Comparison of ENCODE assay signal across 8 mouse cellular contexts in the genomic region with DNA sequence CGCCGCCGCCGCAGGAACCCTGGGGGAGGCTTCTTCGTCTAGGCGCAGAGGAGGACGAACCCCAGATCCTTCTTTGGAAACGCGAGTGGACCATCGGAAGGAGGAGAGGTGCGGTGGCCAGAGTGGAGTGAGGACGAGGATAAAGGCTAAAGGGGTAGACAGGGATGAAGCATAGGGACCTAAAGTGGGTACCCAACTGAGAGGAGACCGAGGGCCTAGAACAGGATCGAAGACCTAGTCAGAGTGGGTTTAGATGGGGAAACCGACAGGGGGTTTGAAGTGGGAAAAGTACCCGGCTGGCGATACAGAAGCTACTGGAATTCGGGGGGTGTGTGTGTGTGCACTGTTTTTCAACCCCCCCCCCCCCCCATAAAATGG. TPM values are rescaled to one million over a fixed set of nuclear protein-coding genes. Genes with fewer than 3 reads are reported as not detected.
DNase-seq lines count a peak whose midpoint lies in the region; ATAC-seq and TF ChIP-seq lines count a peak whose summit lies in the region.

No protein-coding gene starts in this region.

- H3K9me3 ChIP-seq in kidney, postnatal 0 days (replicated peaks; ENCODE audit: low read length), result no peaks in the 10 kb centered on the region; the same call in 1 of the 2 replicates
- H3K9me3 ChIP-seq in embryonic facial prominence, embryonic 10.5 days, result 0 out of 2 replicates have a peak, but pooled peaks cover 4% of the 10 kb centered on the region
- H3K9me3 ChIP-seq in hindbrain, embryonic 16.5 days (ENCODE audit: control insufficient read depth, low read length), result no peaks in the 10 kb centered on the region
- peaks cover 4% of the 10 kb centered on the region; the same call in 1 of the 2 replicates for H3K9me3 ChIP-seq in midbrain, embryonic 14.5 days (ENCODE audit: control insufficient read depth, low read length)

- H3K36me3 ChIP-seq in kidney, postnatal 0 days (ENCODE audit: insufficient read depth, low read length), result no peaks in the 10 kb centered on the region; the same call in 1 of the 2 replicates
- H3K36me3 ChIP-seq in embryonic facial prominence, embryonic 10.5 days (replicated peaks), result peaks cover 27% of the 10 kb centered on the region
- H3K36me3 ChIP-seq in hindbrain, embryonic 16.5 days (ENCODE audit: control insufficient read depth, insufficient read depth, low read length), result peaks cover 5% of the 10 kb centered on the region; the same call in 1 of the 2 replicates
- H3K36me3 ChIP-seq in midbrain, embryonic 14.5 days (ENCODE audit: control insufficient read depth, insufficient read depth, low read length), result peaks cover 22% of the 10 kb centered on the region

- ATAC-seq in kidney, postnatal 0 days (replicated peaks; ENCODE audit: low FRiP score, low read depth), result peak; percentile 14; the same call in 1 of the 2 replicates
- no peak; the same call in 1 of the 2 replicates for ATAC-seq in hindbrain, embryonic 16.5 days
- peak; percentile 49; the same call in 1 of the 2 replicates for ATAC-seq in midbrain, embryonic 14.5 days (ENCODE audit: low FRiP score, low TSS enrichment)
- no peak for ATAC-seq in activated CD4-positive, CD25-positive, alpha-beta regulatory T cell, adult 4 months

- 6% methylated on average over 18 of the region's 18 CpGs for WGBS in kidney, postnatal 0 days
- WGBS in embryonic facial prominence, embryonic 10.5 days, result 5% methylated on average over 18 of the region's 18 CpGs
- 7% methylated on average over 18 of the region's 18 CpGs for WGBS in hindbrain, embryonic 16.5 days
- WGBS in midbrain, embryonic 14.5 days, result 7% methylated on average over 18 of the region's 18 CpGs

- TF ChIP-seq CTCF in kidney, postnatal 0 days (IDR thresholded peaks at IDR 0.05; ENCODE audit: low read depth), result no peak

- no peaks in the 10 kb centered on the region for H3K27me3 ChIP-seq in kidney, postnatal 0 days (ENCODE audit: insufficient read depth, low read length)
- no peaks in the 10 kb centered on the region for H3K27me3 ChIP-seq in embryonic facial prominence, embryonic 10.5 days (replicated peaks; ENCODE audit: low read depth, poor library complexity, severe bottlenecking)
- H3K27me3 ChIP-seq in hindbrain, embryonic 16.5 days (replicated peaks; ENCODE audit: control insufficient read depth, insufficient read depth, low read length), result no peaks in the 10 kb centered on the region
- no peaks in the 10 kb centered on the region for H3K27me3 ChIP-seq in midbrain, embryonic 14.5 days (ENCODE audit: control insufficient read depth, insufficient read depth, low read length)

- no peaks in the 10 kb centered on the region for H3K4me1 ChIP-seq in kidney, postnatal 0 days (replicated peaks; ENCODE audit: insufficient read depth, low read length)
- H3K4me1 ChIP-seq in embryonic facial prominence, embryonic 10.5 days, result peaks cover 7% of the 10 kb centered on the region
- peaks cover 6% of the 10 kb centered on the region for H3K4me1 ChIP-seq in hindbrain, embryonic 16.5 days (ENCODE audit: control insufficient read depth, insufficient read depth, low read depth, low read length)
- peaks cover 9% of the 10 kb centered on the region for H3K4me1 ChIP-seq in midbrain, embryonic 14.5 days (ENCODE audit: control insufficient read depth, insufficient read depth, low read length)

- intact Hi-C loops in left cerebral cortex, postnatal 25 days (cut with DNase I), result no loop called here

- peak overlapping the region; percentile 76 for H3K9ac ChIP-seq in kidney, postnatal 0 days (ENCODE audit: low read depth, low read length)
- H3K9ac ChIP-seq in hindbrain, embryonic 16.5 days (ENCODE audit: low read depth, low read length), result peak overlapping the region; percentile 79
- H3K9ac ChIP-seq in midbrain, embryonic 14.5 days (replicated peaks; ENCODE audit: low read length), result peak overlapping the region; percentile 83

- peak overlapping the region; percentile 61 for H3K4me3 ChIP-seq in kidney, postnatal 0 days (replicated peaks; ENCODE audit: low read depth, low read length)
- H3K4me3 ChIP-seq in embryonic facial prominence, embryonic 10.5 days, result peak overlapping the region; percentile 88
- H3K4me3 ChIP-seq in hindbrain, embryonic 16.5 days (ENCODE audit: low read length), result peak overlapping the region; percentile 75
- H3K4me3 ChIP-seq in midbrain, embryonic 14.5 days (replicated peaks; ENCODE audit: low read depth, low read length), result peak overlapping the region; percentile 84

- no peak for DNase-seq in kidney, postnatal 0 days (ENCODE audit: low spot score)
- DNase-seq in kidney, adult 8-10 months, result no peak
- no peak for DNase-seq in embryonic facial prominence, embryonic 10.5 days (ENCODE audit: low spot score)
- no peak for DNase-seq in midbrain, embryonic 14.5 days
- DNase-seq in left cerebral cortex, postnatal 25 days (ENCODE audit: low spot score in 2 of 2), result no peak
- DNase-seq in urinary bladder, postnatal 25 days (ENCODE audit: low spot score), result no peak

- peak overlapping the region; percentile 55; the same call in 1 of the 2 replicates for H3K27ac ChIP-seq in kidney, postnatal 0 days
- H3K27ac ChIP-seq in embryonic facial prominence, embryonic 10.5 days (replicated peaks), result peak overlapping the region; percentile 78
- peak overlapping the region; percentile 77 for H3K27ac ChIP-seq in hindbrain, embryonic 16.5 days (ENCODE audit: low read depth, low read length)
- H3K27ac ChIP-seq in midbrain, embryonic 14.5 days (replicated peaks; ENCODE audit: low read depth, low read length), result peak overlapping the region; percentile 81

- peak overlapping the region; percentile 82 for H3K4me2 ChIP-seq in kidney, postnatal 0 days (ENCODE audit: low read length)
- H3K4me2 ChIP-seq in hindbrain, embryonic 16.5 days (ENCODE audit: low read length), result peak overlapping the region; percentile 77
- peak overlapping the region; percentile 81 for H3K4me2 ChIP-seq in midbrain, embryonic 14.5 days (ENCODE audit: low read length)

RNA-seq across cellular contexts. Expression of a gene that starts 0.4 kb away (rescaled TPM):
- polyA plus RNA-seq in kidney, postnatal 0 days (2015; fragmentation: Nextera tagmentation; extraction: Ambion mirVana), result 29.5 and 30.5 TPM in 2 replicates
- 45.1 and 48.6 TPM in 2 replicates for polyA plus RNA-seq in embryonic facial prominence, embryonic 10.5 days (2016; fragmentation: Nextera tagmentation; extraction: Ambion mirVana)
- polyA plus RNA-seq in hindbrain, embryonic 16.5 days (2015; fragmentation: Nextera tagmentation; extraction: Ambion mirVana), result 70.9 and 75.6 TPM in 2 replicates
- polyA plus RNA-seq in midbrain, embryonic 14.5 days (2014; fragmentation: Nextera tagmentation; extraction: Ambion mirVana), result 82.9 and 113 TPM in 2 replicates
- total RNA-seq in left cerebral cortex, postnatal 25 days (2021), result 10 to 100 TPM; 51.3 to 54.7 TPM
- polyA plus RNA-seq in activated CD4-positive, CD25-positive, alpha-beta regulatory T cell, adult 4 months (2017; shearing (Covaris generic)), result 10 to 100 TPM; 35.7 to 50.7 TPM

RNA-seq across cellular contexts. Expression of a gene that starts 26.2 kb away (rescaled TPM):
- 4.8 and 4.9 TPM in 2 replicates for polyA plus RNA-seq in kidney, postnatal 0 days (2015; fragmentation: Nextera tagmentation; extraction: Ambion mirVana)
- polyA plus RNA-seq in embryonic facial prominence, embryonic 10.5 days (2016; fragmentation: Nextera tagmentation; extraction: Ambion mirVana), result 5.5 and 5.7 TPM in 2 replicates
- 12.4 and 15.0 TPM in 2 replicates for polyA plus RNA-seq in hindbrain, embryonic 16.5 days (2015; fragmentation: Nextera tagmentation; extraction: Ambion mirVana)
- 15.9 and 20.0 TPM in 2 replicates for polyA plus RNA-seq in midbrain, embryonic 14.5 days (2014; fragmentation: Nextera tagmentation; extraction: Ambion mirVana)
- total RNA-seq in left cerebral cortex, postnatal 25 days (2021), result 10 to 100 TPM; 17.4 to 18.6 TPM
- 1 to 10 TPM; 3.5 to 4.6 TPM for polyA plus RNA-seq in activated CD4-positive, CD25-positive, alpha-beta regulatory T cell, adult 4 months (2017; shearing (Covaris generic))

RNA-seq across cellular contexts. Expression of a gene that starts 28.1 kb away (rescaled TPM):
- 26.4 and 28.3 TPM in 2 replicates for polyA plus RNA-seq in kidney, postnatal 0 days (2015; fragmentation: Nextera tagmentation; extraction: Ambion mirVana)
- 33.3 and 35.6 TPM in 2 replicates for polyA plus RNA-seq in embryonic facial prominence, embryonic 10.5 days (2016; fragmentation: Nextera tagmentation; extraction: Ambion mirVana)
- 67.4 and 67.7 TPM in 2 replicates for polyA plus RNA-seq in hindbrain, embryonic 16.5 days (2015; fragmentation: Nextera tagmentation; extraction: Ambion mirVana)
- 50.8 and 64.3 TPM in 2 replicates for polyA plus RNA-seq in midbrain, embryonic 14.5 days (2014; fragmentation: Nextera tagmentation; extraction: Ambion mirVana)
- total RNA-seq in left cerebral cortex, postnatal 25 days (2021), result 10 to 100 TPM; 80.5 to 95.6 TPM
- 10 to 100 TPM; 11.6 to 11.7 TPM for polyA plus RNA-seq in activated CD4-positive, CD25-positive, alpha-beta regulatory T cell, adult 4 months (2017; shearing (Covaris generic))

RNA-seq across cellular contexts. Expression of a gene that starts 36.3 kb away (rescaled TPM):
- polyA plus RNA-seq in kidney, postnatal 0 days (2015; fragmentation: Nextera tagmentation; extraction: Ambion mirVana), result 1.3 and 1.6 TPM in 2 replicates
- polyA plus RNA-seq in embryonic facial prominence, embryonic 10.5 days (2016; fragmentation: Nextera tagmentation; extraction: Ambion mirVana), result 2.0 and 3.2 TPM in 2 replicates
- polyA plus RNA-seq in hindbrain, embryonic 16.5 days (2015; fragmentation: Nextera tagmentation; extraction: Ambion mirVana), result 8.4 and 10.9 TPM in 2 replicates
- 1.9 and 3.5 TPM in 2 replicates for polyA plus RNA-seq in midbrain, embryonic 14.5 days (2014; fragmentation: Nextera tagmentation; extraction: Ambion mirVana)
- 10 to 100 TPM in 1 of 2 experiments, 1 to 10 TPM in 1; 9.6 to 12.8 TPM for total RNA-seq in left cerebral cortex, postnatal 25 days (2021)
- polyA plus RNA-seq in activated CD4-positive, CD25-positive, alpha-beta regulatory T cell, adult 4 months (2017; shearing (Covaris generic)), result 1 to 10 TPM in 1 of 2 experiments, under 1 TPM in 1; 0.63 to 1.6 TPM

RNA-seq across cellular contexts. Expression of a gene that starts 40.4 kb away (rescaled TPM):
- polyA plus RNA-seq in kidney, postnatal 0 days (2015; fragmentation: Nextera tagmentation; extraction: Ambion mirVana), result 9.8 and 11.1 TPM in 2 replicates
- 19.9 and 20.6 TPM in 2 replicates for polyA plus RNA-seq in embryonic facial prominence, embryonic 10.5 days (2016; fragmentation: Nextera tagmentation; extraction: Ambion mirVana)
- polyA plus RNA-seq in hindbrain, embryonic 16.5 days (2015; fragmentation: Nextera tagmentation; extraction: Ambion mirVana), result 20.1 and 21.6 TPM in 2 replicates
- 21.2 and 29.4 TPM in 2 replicates for polyA plus RNA-seq in midbrain, embryonic 14.5 days (2014; fragmentation: Nextera tagmentation; extraction: Ambion mirVana)
- 10 to 100 TPM; 42.3 to 44.4 TPM for total RNA-seq in left cerebral cortex, postnatal 25 days (2021)
- 10 to 100 TPM; 18.0 to 20.7 TPM for polyA plus RNA-seq in activated CD4-positive, CD25-positive, alpha-beta regulatory T cell, adult 4 months (2017; shearing (Covaris generic))

Comparison
In these comparisons a context has a peak if more than half of its experiments do, and no peak if none do; other contexts are left out.
1. ATAC-seq: peak in kidney, postnatal 0 days (single experiment) and midbrain, embryonic 14.5 days (single experiment); none in hindbrain, embryonic 16.5 days (single experiment) and activated CD4-positive, CD25-positive, alpha-beta regulatory T cell, adult 4 months (single experiment).
2. Peak in every context shown above with its lines, with median percentiles within 50 percentile points of each other: H3K27ac ChIP-seq, H3K4me2 ChIP-seq, H3K4me3 ChIP-seq and H3K9ac ChIP-seq.